ENCODE assay signal across 8 mouse cellular contexts in genomic region chr2:61656421-61657411, GRCm38 (mm10). TPM values are rescaled to one million over a fixed set of nuclear protein-coding genes. Genes with fewer than 3 reads are reported as not detected.
DNase-seq lines count a peak whose midpoint lies in the region; ATAC-seq and TF ChIP-seq lines count a peak whose summit lies in the region.

No protein-coding gene starts in this region.

- H3K27me3 ChIP-seq in G1E (ENCODE audit: insufficient read depth, low read length): peaks cover 3% of the 10 kb centered on the region; the same call in 1 of the 2 replicates
- 0 out of 2 replicates have a peak, but pooled peaks cover 6% of the 10 kb centered on the region for H3K27me3 ChIP-seq in forebrain, embryonic 12.5 days
- peaks cover 50% of the 10 kb centered on the region for H3K27me3 ChIP-seq in liver, embryonic 15.5 days
- H3K27me3 ChIP-seq in neural tube, embryonic 14.5 days (ENCODE audit: control insufficient read depth, insufficient read depth, low read length): no peaks in the 10 kb centered on the region

- TF ChIP-seq CTCF in G1E (IDR thresholded peaks at IDR 0.05; ENCODE audit: low read depth, low read length): no peak

- peak; percentile 77 for ATAC-seq in G1E (ENCODE audit: extremely low read depth, insufficient number of reproducible peaks, low FRiP score, poor library complexity, severe bottlenecking)
- ATAC-seq in cerebellum, adult (ENCODE audit: insufficient number of reproducible peaks, low FRiP score, low TSS enrichment): peak; percentile 88
- ATAC-seq in forebrain, embryonic 12.5 days (ENCODE audit: low FRiP score): peak; percentile 93
- peak; percentile 63 for ATAC-seq in liver, embryonic 15.5 days (ENCODE audit: insufficient read depth)
- ATAC-seq in neural tube, embryonic 14.5 days (ENCODE audit: low read depth): peak; percentile 94

- H3K4me1 ChIP-seq in G1E (ENCODE audit: insufficient read depth, low read depth, low read length): peaks cover 23% of the 10 kb centered on the region
- H3K4me1 ChIP-seq in forebrain, embryonic 12.5 days: peaks cover 10% of the 10 kb centered on the region; the same call in 1 of the 2 replicates
- peaks cover 23% of the 10 kb centered on the region for H3K4me1 ChIP-seq in liver, embryonic 15.5 days (replicated peaks)
- H3K4me1 ChIP-seq in neural tube, embryonic 14.5 days (ENCODE audit: control insufficient read depth, insufficient read depth, low read length): peaks cover 4% of the 10 kb centered on the region; the same call in 1 of the 2 replicates

- peak overlapping the region; percentile 71 for H3K9ac ChIP-seq in forebrain, embryonic 12.5 days
- peak overlapping the region; percentile 35; the same call in 1 of the 2 replicates for H3K9ac ChIP-seq in liver, embryonic 15.5 days
- peak overlapping the region; percentile 80 for H3K9ac ChIP-seq in neural tube, embryonic 14.5 days (replicated peaks; ENCODE audit: low read depth, low read length)

- peak; percentile 58 for DNase-seq in G1E (ENCODE audit: low spot score)
- peak; percentile 57 to 61 for DNase-seq in heart, postnatal 14 days
- peak; percentile 90 for DNase-seq in layer of hippocampus, adult 11-12 months (ENCODE audit: low spot score)
- DNase-seq in thymus, adult 18-20 months: peak; percentile 17 to 18

- peak overlapping the region; percentile 89 for H3K4me2 ChIP-seq in forebrain, embryonic 12.5 days
- H3K4me2 ChIP-seq in liver, embryonic 15.5 days: peak overlapping the region; percentile 88
- peak overlapping the region; percentile 90 for H3K4me2 ChIP-seq in neural tube, embryonic 14.5 days (ENCODE audit: low read depth, low read length)

- WGBS in forebrain, embryonic 12.5 days: under 1% methylated on average over 70 of the region's 85 CpGs
- 2% methylated on average over 84 of the region's 85 CpGs for WGBS in liver, embryonic 15.5 days (ENCODE audit: insufficient replicate concordance)
- under 1% methylated on average over 72 of the region's 85 CpGs for WGBS in neural tube, embryonic 14.5 days

- H3K36me3 ChIP-seq in G1E (replicated peaks): peaks cover 16% of the 10 kb centered on the region
- no peaks in the 10 kb centered on the region for H3K36me3 ChIP-seq in forebrain, embryonic 12.5 days (replicated peaks)
- H3K36me3 ChIP-seq in liver, embryonic 15.5 days (replicated peaks): 0 out of 2 replicates have a peak, but pooled peaks cover 4% of the 10 kb centered on the region
- H3K36me3 ChIP-seq in neural tube, embryonic 14.5 days (ENCODE audit: control insufficient read depth, insufficient read depth, low read length): no peaks in the 10 kb centered on the region

- peak overlapping the region; percentile 74 for H3K4me3 ChIP-seq in G1E (ENCODE audit: low read depth, low read length)
- H3K4me3 ChIP-seq in forebrain, embryonic 12.5 days (replicated peaks): peak overlapping the region; percentile 53
- H3K4me3 ChIP-seq in liver, embryonic 15.5 days (replicated peaks): peak overlapping the region; percentile 54
- H3K4me3 ChIP-seq in neural tube, embryonic 14.5 days (ENCODE audit: low read depth, low read length): peak overlapping the region; percentile 58

- H3K9me3 ChIP-seq in G1E (replicated peaks): no peaks in the 10 kb centered on the region
- no peaks in the 10 kb centered on the region for H3K9me3 ChIP-seq in forebrain, embryonic 12.5 days
- H3K9me3 ChIP-seq in liver, embryonic 15.5 days (replicated peaks): no peaks in the 10 kb centered on the region
- H3K9me3 ChIP-seq in neural tube, embryonic 14.5 days (ENCODE audit: control insufficient read depth, low read length): no peaks in the 10 kb centered on the region

- intact Hi-C loops in heart, postnatal 14 days (cut with DNase I): loop anchor here (5.0 to 10.0 kb wide), 2 partner anchors 146 to 628 kb away; partner anchors contain the start of gene Tbr1

- peak overlapping the region; percentile 96 for H3K27ac ChIP-seq in forebrain, embryonic 12.5 days
- H3K27ac ChIP-seq in liver, embryonic 15.5 days (replicated peaks): no peak overlapping the region
- H3K27ac ChIP-seq in neural tube, embryonic 14.5 days (ENCODE audit: low read depth, low read length): peak overlapping the region; percentile 91

RNA-seq across cellular contexts. Expression of gene Psmd14, which starts 54.8 kb away (rescaled TPM):
- 154 and 164 TPM in 2 replicates for total RNA-seq in G1E (2014; fragmentation: Nextera tagmentation)
- 152 and 162 TPM in 2 replicates for total RNA-seq in G1E (2017)
- polyA plus RNA-seq in G1E (2012): 5.1 and 16.5 TPM in 2 replicates
- 265 and 271 TPM in 2 replicates for polyA plus RNA-seq in forebrain, embryonic 12.5 days (2016; fragmentation: Nextera tagmentation; extraction: Ambion mirVana)
- total RNA-seq in heart, postnatal 14 days (2021): 10 to 100 TPM; 61.0 to 63.8 TPM
- 96.6 and 108 TPM in 2 replicates for polyA plus RNA-seq in liver, embryonic 15.5 days (2015; fragmentation: Nextera tagmentation; extraction: Ambion mirVana)
- 222 and 226 TPM in 2 replicates for polyA plus RNA-seq in neural tube, embryonic 14.5 days (2014; fragmentation: Nextera tagmentation; extraction: Ambion mirVana)

Comparison
In these comparisons a context has a peak if more than half of its experiments do, and no peak if none do; other contexts are left out.
1. DNase-seq: peak in every context shown above with its lines; median percentile 90 in layer of hippocampus, adult 11-12 months; 59 in heart, postnatal 14 days; 58 in G1E; 18 in thymus, adult 18-20 months.